Mouse (Mus musculus) heart, adult 2 months (tissue): ENCODE data around the gene Dlg1.

Experiments used
- CTCF ChIP-seq: fragments of 200-600 bp; IDR thresholded peaks from 2 replicates; pipeline ENCODE4 v1.8.1; 2022; ENCODE audit warnings: antibody characterized with exemption, mild to moderate bottlenecking, moderate library complexity
- EP300 ChIP-seq: fragments of 200-500 bp; IDR thresholded peaks from 2 replicates; pipeline ENCODE4 v1.6.1; 2011; ENCODE audit warnings: low read depth, low read length, control low read depth; ENCODE audit not compliant: insufficient read depth
- POLR2A ChIP-seq: fragments of 200-500 bp; IDR thresholded peaks from 2 replicates; pipeline ENCODE4 v1.6.1; 2011; ENCODE audit warnings: mild to moderate bottlenecking, low read depth, low read length, control low read depth; ENCODE audit not compliant: insufficient read depth

DNA sequence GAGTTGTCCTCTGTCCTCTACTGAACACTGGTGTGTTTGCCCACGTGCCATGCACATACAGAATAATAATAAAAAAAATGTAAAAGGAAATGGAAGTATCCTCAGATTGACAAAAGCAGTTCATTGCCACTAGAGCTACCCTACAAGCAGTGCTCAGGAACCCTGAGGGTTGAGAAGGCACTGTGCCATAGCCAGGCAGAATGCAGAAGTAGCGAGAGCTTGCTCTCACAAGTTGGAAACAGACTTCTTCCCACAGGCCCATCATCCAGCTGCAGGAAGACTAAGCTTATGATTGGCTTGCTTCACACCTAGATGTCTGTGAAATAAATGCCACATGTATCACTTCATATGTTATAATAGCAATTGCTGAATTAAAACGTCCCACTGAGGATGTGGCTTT is 203.7 kb downstream of the Dlg1 start:
- TF ChIP-seq CTCF, result no peak
- TF ChIP-seq POLR2A, result no peak
- TF ChIP-seq EP300, result no peak
